Mouse (Mus musculus) forebrain, embryonic 10.5 days (tissue): ENCODE measurements around the gene Htr3b. TPM values are rescaled to one million over a fixed set of nuclear protein-coding genes. Genes with fewer than 3 reads are reported as not detected.
A peak's percentile ranks its signal among the peaks of the same experiment; 100 is the strongest.

Experiments used
- DNase-seq: peaks from one replicate; pipeline ENCODE4 v3.0.0-alpha.2; 2017; ENCODE audit warnings: low spot score; ENCODE audit errors: extremely low spot score
- H3K27ac ChIP-seq: fragments of 300-500 bp; sonication (generic); 2 replicates; pipeline ENCODE4 v1.5.1; 2016; ENCODE audit warnings: mild to moderate bottlenecking
- H3K27me3 ChIP-seq: fragments of 300-500 bp; sonication (generic); 2 replicates; pipeline ENCODE4 v1.6.1; 2016; ENCODE audit warnings: mild to moderate bottlenecking; ENCODE audit not compliant: poor library complexity, severe bottlenecking
- H3K36me3 ChIP-seq: fragments of 300-500 bp; sonication (generic); replicated peaks from 2 replicates; pipeline ENCODE4 v1.6.1; 2016; ENCODE audit warnings: mild to moderate bottlenecking, moderate library complexity
- H3K4me1 ChIP-seq: fragments of 300-500 bp; sonication (generic); 2 replicates; pipeline ENCODE4 v1.6.1; 2016
- H3K4me3 ChIP-seq: fragments of 300-500 bp; sonication (generic); 2 replicates; pipeline ENCODE4 v1.5.1; 2016; ENCODE audit warnings: mild to moderate bottlenecking, moderate library complexity
- H3K9me3 ChIP-seq: fragments of 300-500 bp; sonication (generic); 2 replicates; pipeline ENCODE4 v1.6.1; 2016; ENCODE audit warnings: mild to moderate bottlenecking, moderate library complexity
- WGBS: fragments of 180-500 bp; shearing (Covaris S2); methylation state at CpG from one replicate; pipeline ENCODE4 v1.1.7; 2016; 5-methylcytosine and 5-hydroxymethylcytosine counted together
- polyA plus RNA-seq: library from polyadenylated mRNA; unstranded; fragments of >200 nt; fragmentation: Nextera tagmentation; extraction: Ambion mirVana; gene quantifications from 2 replicates; pipeline ENCODE4 v1.2.1, GENCODE M21; 2016

Gene Htr3b
- polyA plus RNA-seq, 1 experiment from 2014 or later = 1.8 TPM

GRCm38 (mm10) chr9:48980781-48981180, 16.0 kb upstream of the Htr3b start:
- Histone ChIP-seq H3K4me1 (peaks cover 22% of the 10 kb centered on the region), H3K36me3 (no peaks in the 10 kb centered on the region), H3K27me3 (no peaks in the 10 kb centered on the region), H3K27ac (no peak overlapping the region), H3K4me3 (no peak overlapping the region), H3K9me3 (no peaks in the 10 kb centered on the region)
- DNase-seq = no peak
- 88% methylated on average over 3 of the region's 3 CpGs for WGBS

- Histone ChIP-seq H3K36me3 (no peaks in the 10 kb centered on the region), H3K4me3 (no peak overlapping the region), H3K27me3 (no peaks in the 10 kb centered on the region), H3K27ac (no peak overlapping the region), H3K4me1 (peaks cover 25% of the 10 kb centered on the region), H3K9me3 (no peaks in the 10 kb centered on the region)
- WGBS = 90% methylated on average over 5 of the region's 5 CpGs
- DNase-seq = no peak
These were observed 15.6 kb upstream of the Htr3b start for GRCm38 (mm10) chr9:48980371-48980770.

- Histone ChIP-seq H3K9me3 (0 out of 2 replicates have a peak, but pooled peaks cover 5% of the 10 kb centered on the region), H3K27ac (no peak overlapping the region), H3K27me3 (no peaks in the 10 kb centered on the region), H3K4me1 (peaks cover 11% of the 10 kb centered on the region), H3K4me3 (no peak overlapping the region), H3K36me3 (no peaks in the 10 kb centered on the region)
- 84% methylated on average over 6 of the region's 6 CpGs for WGBS
- no peak for DNase-seq
These were observed 12.0 kb upstream of the Htr3b start for GRCm38 (mm10) chr9:48976661-48977355.

DNA sequence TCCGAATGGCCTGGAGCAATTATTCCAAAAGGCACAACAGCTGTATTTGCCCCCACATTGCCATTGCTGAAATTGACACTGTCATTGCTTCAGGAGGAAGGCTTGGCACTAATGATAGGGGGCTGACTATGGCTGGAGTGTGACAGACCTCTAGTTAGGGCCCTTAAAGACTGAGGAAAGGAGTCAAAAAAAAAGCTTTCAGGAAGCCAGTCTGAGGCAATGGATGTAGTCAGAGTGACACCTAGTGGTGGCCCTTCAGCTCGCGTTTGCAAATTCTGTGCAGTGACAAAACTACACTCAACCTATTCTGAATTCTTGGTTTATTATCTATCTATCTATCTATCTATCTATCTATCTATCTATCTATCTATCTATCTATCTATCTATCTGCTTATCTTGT, 7.7 kb upstream of the Htr3b start:
- Histone ChIP-seq H3K4me1 (peaks cover 11% of the 10 kb centered on the region), H3K27ac (no peak overlapping the region), H3K4me3 (no peak overlapping the region), H3K36me3 (no peaks in the 10 kb centered on the region), H3K9me3 (0 out of 2 replicates have a peak, but pooled peaks cover 5% of the 10 kb centered on the region), H3K27me3 (no peaks in the 10 kb centered on the region)
- peak; percentile 38 for DNase-seq
- 32% methylated on average over 3 of the region's 3 CpGs for WGBS

DNA sequence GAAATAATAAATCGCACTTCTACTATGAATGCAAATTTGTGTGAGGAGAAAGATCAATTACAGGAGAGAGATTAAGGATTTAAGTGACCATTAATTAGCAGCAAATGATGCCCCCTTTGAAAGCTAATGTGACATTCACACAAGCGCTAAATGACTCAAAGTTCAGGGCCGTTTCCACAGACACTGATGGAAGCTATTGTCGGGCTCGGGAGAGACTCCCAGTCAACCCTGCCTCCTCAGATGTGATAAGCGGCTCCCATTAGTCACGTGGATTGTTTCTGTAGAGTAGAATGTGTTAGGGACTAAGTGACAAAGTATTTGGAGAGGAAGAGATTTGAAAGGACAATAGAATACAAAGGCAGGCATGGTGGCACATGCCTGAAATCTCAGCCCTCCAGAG, 2.7 kb downstream of the Htr3b start:
- no peaks in the 10 kb centered on the region for H3K9me3 ChIP-seq
- H3K27me3 ChIP-seq = peaks cover 49% of the 10 kb centered on the region
- no peaks in the 10 kb centered on the region for H3K36me3 ChIP-seq
- H3K4me3 ChIP-seq = no peak overlapping the region
- no peak for DNase-seq
- H3K27ac ChIP-seq = no peak overlapping the region
- H3K4me1 ChIP-seq = peaks cover 25% of the 10 kb centered on the region
- whole genome bisulfite sequencing = 32% methylated on average over 7 of the region's 7 CpGs

DNA sequence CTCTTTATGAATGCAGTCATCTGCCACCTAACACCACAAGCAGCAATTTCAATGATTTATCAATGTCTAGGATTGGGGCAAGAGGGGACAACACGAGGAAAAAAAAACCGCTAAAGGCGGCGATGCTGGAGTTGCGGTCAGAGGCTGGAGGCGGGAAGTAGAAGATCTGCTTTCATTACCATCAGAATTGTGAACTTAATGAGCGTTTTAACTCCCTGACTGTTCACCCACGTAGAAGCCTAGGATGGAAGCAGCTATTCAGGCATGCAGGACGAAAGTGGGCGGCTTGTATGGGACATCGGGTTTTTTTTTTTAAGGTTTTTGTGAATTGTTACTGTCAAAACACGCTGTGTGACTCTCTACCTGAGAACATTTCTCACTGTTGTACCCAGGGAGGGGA, 3.5 kb downstream of the Htr3b start:
- 33% methylated on average over 12 of the region's 12 CpGs for WGBS
- peak overlapping the region; percentile 16; the same call in 1 of the 2 replicates for H3K4me3 ChIP-seq
- DNase-seq = no peak

DNA sequence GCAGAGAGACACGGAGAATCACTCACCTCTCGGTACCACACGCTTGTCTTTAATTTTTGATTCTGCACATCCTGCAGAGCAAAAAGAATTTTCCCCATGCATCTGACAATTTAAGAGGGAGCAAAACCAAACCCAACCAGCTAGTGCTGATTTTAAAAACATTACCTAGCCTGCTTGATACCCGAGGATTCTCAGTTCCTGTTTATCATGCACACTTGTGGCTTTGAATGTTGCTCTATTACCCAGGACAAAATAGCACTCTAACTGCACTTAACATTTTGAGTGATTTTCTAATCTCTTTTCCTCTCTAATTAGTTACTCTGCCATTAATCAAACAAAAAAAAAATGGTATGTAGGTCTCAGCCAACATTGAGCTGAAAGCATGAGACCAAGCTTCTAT, 17.2 kb downstream of the Htr3b start:
- no peaks in the 10 kb centered on the region for H3K36me3 ChIP-seq

More for the DNA sequence above, 3.5 kb downstream of the Htr3b start:
- Histone ChIP-seq H3K27ac (no peak overlapping the region), H3K4me1 (peaks cover 25% of the 10 kb centered on the region), H3K9me3 (no peaks in the 10 kb centered on the region), H3K27me3 (peaks cover 45% of the 10 kb centered on the region), H3K36me3 (no peaks in the 10 kb centered on the region)

DNA sequence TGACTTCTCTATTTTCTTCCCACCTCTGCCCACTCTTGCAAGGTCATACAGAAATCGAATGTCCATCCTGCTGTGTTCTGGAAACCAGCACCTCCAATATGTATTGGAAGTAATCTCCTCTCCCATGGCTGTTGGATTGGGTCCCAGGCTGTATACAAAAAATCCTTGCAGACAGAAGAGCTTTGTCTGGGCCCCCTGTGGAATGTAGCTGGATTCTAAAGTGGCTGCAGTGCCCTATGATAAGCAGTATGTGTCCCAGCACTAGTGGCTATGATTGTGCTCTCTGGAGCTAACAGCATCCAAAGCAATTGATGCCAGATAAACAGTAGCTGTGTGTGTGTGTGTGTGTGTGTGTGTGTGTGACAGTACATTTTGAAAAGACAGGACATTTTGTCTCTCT, 22.4 kb downstream of the Htr3b start:
- H3K27me3 ChIP-seq = no peaks in the 10 kb centered on the region

More for the DNA sequence above, 17.2 kb downstream of the Htr3b start:
- WGBS = 90% methylated on average over 4 of the region's 4 CpGs
- Histone ChIP-seq H3K9me3 (no peaks in the 10 kb centered on the region), H3K27me3 (no peaks in the 10 kb centered on the region), H3K4me3 (no peak overlapping the region), H3K27ac (no peak overlapping the region), H3K4me1 (peaks cover 2% of the 10 kb centered on the region)
- no peak for DNase-seq

GRCm38 (mm10) chr9:48929436-48929835, 35.4 kb downstream of the Htr3b start:
- Histone ChIP-seq H3K27me3 (peaks cover 17% of the 10 kb centered on the region), H3K4me3 (no peak overlapping the region), H3K9me3 (no peaks in the 10 kb centered on the region), H3K4me1 (peaks cover 10% of the 10 kb centered on the region), H3K27ac (no peak overlapping the region), H3K36me3 (no peaks in the 10 kb centered on the region)
- DNase-seq = no peak
- 86% methylated on average over 5 of the region's 5 CpGs for WGBS

More for the DNA sequence above, 22.4 kb downstream of the Htr3b start:
- WGBS = 88% methylated on average over 1 of the region's 1 CpGs
- Histone ChIP-seq H3K27ac (no peak overlapping the region), H3K4me1 (peaks cover 6% of the 10 kb centered on the region), H3K9me3 (no peaks in the 10 kb centered on the region), H3K4me3 (no peak overlapping the region), H3K36me3 (no peaks in the 10 kb centered on the region)
- DNase-seq = no peak

DNA sequence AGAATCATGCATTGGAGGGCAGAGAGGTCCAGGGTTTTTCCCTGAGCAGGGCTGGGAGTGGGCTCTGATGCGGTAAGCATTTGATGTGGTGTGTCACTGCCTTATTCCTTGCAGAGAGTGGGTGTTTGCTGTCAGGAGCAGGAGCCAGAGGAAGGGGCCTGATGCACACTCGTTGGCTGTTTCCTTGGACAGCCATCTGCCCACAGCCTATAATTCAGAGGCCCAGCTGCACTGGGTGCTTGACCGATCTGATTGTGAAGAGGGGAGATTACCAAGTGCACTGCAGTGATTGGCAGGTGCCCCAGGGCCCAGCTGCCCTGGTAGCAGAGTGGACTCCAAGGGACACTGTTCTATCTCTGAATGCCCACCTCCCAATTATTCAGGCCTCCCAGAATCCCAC, 36.0 kb downstream of the Htr3b start:
- Histone ChIP-seq H3K4me1 (peaks cover 10% of the 10 kb centered on the region), H3K27me3 (peaks cover 17% of the 10 kb centered on the region), H3K9me3 (no peaks in the 10 kb centered on the region), H3K27ac (no peak overlapping the region), H3K36me3 (no peaks in the 10 kb centered on the region), H3K4me3 (no peak overlapping the region)
- no peak for DNase-seq
- WGBS = 68% methylated on average over 3 of the region's 3 CpGs

- Histone ChIP-seq H3K27ac (peak overlapping the region; percentile 41; the same call in 1 of the 2 replicates), H3K27me3 (no peaks in the 10 kb centered on the region), H3K9me3 (no peaks in the 10 kb centered on the region), H3K36me3 (no peaks in the 10 kb centered on the region), H3K4me1 (peaks cover 12% of the 10 kb centered on the region), H3K4me3 (no peak overlapping the region)
- no peak for DNase-seq
- WGBS = 65% methylated on average over 18 of the region's 18 CpGs
These were observed 48.6 kb downstream of the Htr3b start for GRCm38 (mm10) chr9:48916011-48916788.

DNA sequence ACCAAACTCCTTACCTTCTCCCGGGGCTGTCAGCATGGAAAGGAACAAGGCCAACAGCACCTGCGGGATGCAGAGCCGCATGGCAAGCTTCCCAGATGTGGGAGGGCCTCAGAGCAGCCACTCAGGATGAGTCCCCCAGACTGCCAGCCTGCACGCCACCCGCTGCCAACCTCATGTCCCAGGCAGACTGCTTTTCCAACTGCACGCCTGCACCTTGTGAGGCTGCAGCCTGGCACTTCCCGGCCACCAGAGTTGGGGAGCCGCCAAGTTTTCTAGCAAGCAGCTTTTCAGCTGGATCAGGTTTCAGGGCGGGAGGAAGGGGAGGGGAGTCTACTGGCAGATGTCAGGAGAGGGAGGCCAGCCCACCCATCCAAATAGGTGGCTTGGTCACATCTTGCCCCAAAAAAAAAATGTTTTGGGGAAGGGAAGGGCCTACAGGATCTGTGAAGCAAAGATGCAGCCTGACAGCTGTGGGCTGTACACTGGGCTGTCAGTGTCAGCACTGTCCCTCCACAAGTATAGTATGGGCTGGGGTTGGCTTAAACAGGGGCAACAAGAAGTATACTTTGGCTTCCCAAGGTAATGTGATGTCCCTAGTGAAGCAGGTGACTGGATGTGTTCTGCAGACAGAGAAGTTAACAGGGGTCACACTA, 53.8 kb downstream of the Htr3b start, which contains the start of gene Htr3a:
Gene Htr3a, minus strand, starts transcription at position 215 of the 653 bp plus-strand sequence.
- Histone ChIP-seq H3K4me3 (peak within 1 kb of the TSS; percentile 18; the same call in 1 of the 2 replicates), H3K9me3 (no peaks in the 10 kb centered on the region), H3K27me3 (peaks cover 29% of the 10 kb centered on the region), H3K36me3 (no peaks in the 10 kb centered on the region), H3K4me1 (peaks cover 20% of the 10 kb centered on the region), H3K27ac (peak within 1 kb of the TSS; percentile 16; the same call in 1 of the 2 replicates)
- DNase-seq = peak; percentile 28
- WGBS = 3% methylated on average over 9 of the region's 9 CpGs
